Mouse (Mus musculus) 416B (cell line): ENCODE measurements at regions not wholly inside any gene's neighbourhood (a gene's known extent, or its start where the extent isn't known, plus 50 kb on each side); places are given as distances from the start of the nearest gene placed in this dataset.
A peak's percentile ranks its signal among the peaks of the same experiment; 100 is the strongest.
"Not testable (repeated sequence)": the region's sequence is repeated elsewhere in the genome, so short reads cannot be mapped to it uniquely, and the experiment has no call there.

Experiments used
- DNase-seq: peaks from one replicate; pipeline ENCODE4 v3.0.0; 2011; ENCODE audit warnings: low read depth

DNA sequence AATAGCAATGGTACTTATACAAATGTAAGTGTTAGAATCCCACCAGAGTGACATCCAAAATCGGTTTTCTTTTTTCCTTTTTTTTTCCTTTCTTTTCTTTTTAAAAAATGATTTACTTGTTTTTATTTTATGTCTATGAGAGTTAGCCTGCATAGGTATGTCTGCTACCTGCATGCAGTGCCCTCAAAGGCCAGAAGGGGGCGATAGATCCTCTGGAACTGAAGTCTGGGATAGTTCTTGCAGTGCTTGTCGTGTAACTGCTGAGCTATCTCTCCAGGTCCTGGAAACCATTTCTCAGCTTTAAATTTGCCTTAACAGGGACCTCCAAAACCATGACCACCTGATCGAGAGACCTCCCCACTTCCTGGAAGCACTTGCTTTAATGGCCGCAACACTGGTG is 93.8 kb downstream of the Defb7 start:
- DNase-seq: peak; percentile 11

DNA sequence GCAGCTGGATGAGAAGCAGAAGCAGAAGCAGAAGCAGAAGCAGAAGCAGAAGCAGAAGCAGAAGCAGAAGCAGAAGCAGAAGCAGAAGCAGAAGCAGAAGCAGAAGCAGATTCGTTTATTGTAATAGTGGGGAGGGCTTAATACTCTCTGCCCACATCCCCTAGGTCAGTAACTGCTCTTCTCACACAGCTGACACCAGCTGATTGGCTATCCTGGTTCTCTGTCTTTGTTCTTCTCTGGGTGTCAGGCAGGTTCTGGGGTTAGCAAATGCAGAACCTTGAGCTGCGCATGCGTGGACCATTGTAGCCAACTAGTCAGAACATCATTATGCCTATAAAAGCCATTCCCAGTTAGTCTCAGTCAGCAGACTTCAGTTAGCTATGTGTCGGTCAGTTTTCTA is 106.6 kb downstream of the Defb7 start:
- DNase-seq: not testable (repeated sequence)

DNA sequence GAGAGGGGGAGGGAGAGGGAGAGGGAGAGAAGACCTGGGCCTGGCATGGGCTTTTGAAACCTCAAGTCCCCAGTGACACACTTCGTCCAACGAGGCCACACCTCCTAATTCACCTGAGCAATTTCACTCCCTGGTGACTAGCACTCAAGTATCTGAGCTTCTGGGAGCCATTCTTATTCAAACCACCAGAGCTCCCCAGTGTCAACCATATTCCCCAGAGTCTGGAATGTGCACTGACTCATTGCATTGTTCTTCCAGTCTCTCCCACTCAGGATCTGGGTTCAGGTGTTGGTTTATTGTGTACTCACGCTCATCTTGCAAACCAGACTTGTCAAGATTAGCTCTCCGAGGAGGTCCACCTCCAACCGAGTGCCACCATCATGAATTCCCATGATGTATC is 111.7 kb downstream of the Defb7 start:
- DNase-seq: no peak

DNA sequence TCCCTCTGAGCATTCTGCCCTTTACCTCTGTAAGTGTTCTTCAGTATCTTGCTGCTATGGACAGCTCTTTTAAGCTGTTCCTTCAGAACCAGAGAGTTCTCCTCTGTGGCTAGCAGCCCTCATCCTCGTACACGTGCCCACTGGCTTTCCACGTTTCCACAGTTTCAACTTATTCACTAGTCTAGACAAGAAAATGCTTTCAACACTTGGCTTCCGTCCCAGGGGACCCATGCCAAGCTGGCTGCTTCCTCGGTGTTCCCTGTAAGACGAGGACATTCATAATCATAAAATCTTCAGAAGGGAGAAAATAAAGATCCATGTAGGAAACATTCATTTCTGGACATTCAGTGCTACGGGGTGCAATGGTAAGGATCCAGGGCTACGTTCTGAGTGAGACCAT is 101.9 kb upstream of the 4930467E23Rik start:
- DNase-seq: no peak

DNA sequence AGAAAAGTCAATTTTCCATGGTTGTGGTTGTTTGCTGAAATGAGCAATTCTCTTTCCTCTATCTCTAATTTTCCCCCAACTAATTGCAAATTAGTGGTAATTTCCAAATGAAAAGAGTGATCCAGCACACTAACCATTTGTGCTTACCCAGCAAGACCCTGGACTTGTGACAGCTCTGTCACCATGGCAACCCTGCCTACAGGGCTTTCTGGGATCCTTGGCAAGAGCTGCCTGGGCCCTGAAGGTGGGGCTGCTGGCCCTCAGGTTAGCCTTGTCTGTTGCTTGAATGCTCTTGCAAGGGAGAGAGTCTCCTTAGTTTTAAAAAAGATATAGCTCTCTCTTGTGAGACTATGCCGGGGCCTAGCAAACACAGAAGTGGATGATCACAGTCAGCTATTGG is 80.8 kb upstream of the 4930467E23Rik start:
- DNase-seq: not testable (repeated sequence)
